Mouse (Mus musculus): ENCODE results near the gene C1ra.
A peak's percentile ranks its signal among the peaks of the same experiment; 100 is the strongest.
"Not testable (repeated sequence)": the region's sequence is repeated elsewhere in the genome, so short reads cannot be mapped to it uniquely, and the experiment has no call there.

C1ra gene

GRCm38 (mm10) chr6:124544466-124544865 lies 32.3 kb downstream of the C1ra start:
- DNase-seq (ENCODE audit: low spot score in 2 of 2), result no peak

- no peak for DNase-seq (ENCODE audit: low spot score in 2 of 2)
These were observed 33.2 kb downstream of the C1ra start for GRCm38 (mm10) chr6:124545425-124545824.

- DNase-seq (ENCODE audit: low spot score in 2 of 2), result not testable (repeated sequence)
These were observed 35.8 kb downstream of the C1ra start for GRCm38 (mm10) chr6:124547979-124548378.

- DNase-seq (ENCODE audit: low spot score in 2 of 2), result no peak
These were observed 36.9 kb downstream of the C1ra start for GRCm38 (mm10) chr6:124549023-124549550.

- no peak for DNase-seq (ENCODE audit: low spot score in 2 of 2)
These were observed 40.6 kb downstream of the C1ra start for GRCm38 (mm10) chr6:124552766-124553165.

GRCm38 (mm10) chr6:124555956-124556355 lies 43.8 kb downstream of the C1ra start:
- DNase-seq (ENCODE audit: low spot score in 2 of 2), result not testable (repeated sequence)

- DNase-seq (ENCODE audit: low spot score in 2 of 2), result not testable (repeated sequence)
These were observed 49.0 kb downstream of the C1ra start for GRCm38 (mm10) chr6:124561156-124561555.

DNA sequence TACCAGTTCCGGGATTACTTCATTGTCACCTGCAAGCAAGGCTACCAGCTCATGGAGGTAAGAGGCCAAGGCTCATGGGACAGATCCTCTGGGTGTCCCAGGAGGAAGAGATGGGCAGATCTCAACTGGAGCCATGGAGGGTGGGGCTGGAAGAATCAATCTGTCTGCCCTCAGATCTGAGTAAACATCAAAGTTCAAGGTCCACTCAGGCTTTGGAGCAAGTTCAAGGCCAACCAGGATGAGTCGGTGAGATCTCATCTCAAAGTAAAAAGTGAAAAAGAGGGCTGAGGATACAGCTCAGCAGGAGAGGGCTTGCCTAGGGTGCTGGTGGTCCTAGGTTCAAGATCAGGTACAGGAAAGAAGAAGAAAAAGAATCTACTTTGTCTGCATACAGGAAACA lies 49.4 kb downstream of the C1ra start:
- DNase-seq (ENCODE audit: low spot score in 2 of 2), result not testable (repeated sequence)

- peak; percentile 34 to 43 for DNase-seq (ENCODE audit: low spot score in 2 of 2)
These were observed 57.8 kb downstream of the C1ra start, which contains the start of gene C1rb for GRCm38 (mm10) chr6:124570026-124570425. C1rb (plus strand) TSS chr6:124570294.
